Mouse (Mus musculus): ENCODE data around the gene Ppp5c.
A peak's percentile ranks its signal among the peaks of the same experiment; 100 is the strongest.

Ppp5c gene

GRCm38 (mm10) chr7:17054325-17054989, 26.7 kb upstream of the Ppp5c start:
- no peak for DNase-seq (ENCODE audit: low read depth, low spot score)

DNA sequence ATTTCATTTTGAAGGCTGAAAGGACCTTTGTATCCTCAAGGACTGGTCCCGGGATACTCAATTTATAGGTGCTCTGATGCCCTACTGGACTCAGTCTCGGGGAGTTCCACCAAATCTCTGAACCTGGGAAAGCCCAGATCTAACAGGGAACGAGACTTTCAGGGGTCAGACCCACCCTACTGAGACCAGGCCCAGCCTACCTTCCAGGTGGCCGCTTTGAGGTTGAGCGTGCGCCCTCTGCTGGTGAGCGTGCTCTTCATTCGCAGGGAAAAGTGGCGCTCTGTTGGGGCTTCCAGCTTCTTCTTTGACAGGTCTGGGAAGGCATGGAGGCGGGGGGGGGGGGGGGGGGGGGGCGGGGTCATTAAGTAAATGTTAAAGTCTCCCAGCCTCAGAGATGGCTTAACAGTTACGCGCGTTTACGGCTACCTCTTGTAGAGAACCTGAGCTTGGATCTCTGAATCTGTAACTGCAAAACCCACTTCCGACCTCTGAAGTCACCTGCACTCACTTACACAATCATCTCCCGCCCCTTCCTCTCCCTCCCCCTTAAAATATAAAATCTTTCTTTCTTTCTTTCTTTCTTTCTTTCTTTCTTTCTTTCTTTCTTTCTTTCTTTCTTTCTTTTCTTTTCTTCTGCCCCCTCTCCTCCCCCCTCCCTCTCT, 23.3 kb upstream of the Ppp5c start:
- DNase-seq (ENCODE audit: low read depth, low spot score), result no peak

- no peak for DNase-seq (ENCODE audit: low read depth, low spot score)
These were observed 22.8 kb upstream of the Ppp5c start for GRCm38 (mm10) chr7:17050491-17050890.

DNA sequence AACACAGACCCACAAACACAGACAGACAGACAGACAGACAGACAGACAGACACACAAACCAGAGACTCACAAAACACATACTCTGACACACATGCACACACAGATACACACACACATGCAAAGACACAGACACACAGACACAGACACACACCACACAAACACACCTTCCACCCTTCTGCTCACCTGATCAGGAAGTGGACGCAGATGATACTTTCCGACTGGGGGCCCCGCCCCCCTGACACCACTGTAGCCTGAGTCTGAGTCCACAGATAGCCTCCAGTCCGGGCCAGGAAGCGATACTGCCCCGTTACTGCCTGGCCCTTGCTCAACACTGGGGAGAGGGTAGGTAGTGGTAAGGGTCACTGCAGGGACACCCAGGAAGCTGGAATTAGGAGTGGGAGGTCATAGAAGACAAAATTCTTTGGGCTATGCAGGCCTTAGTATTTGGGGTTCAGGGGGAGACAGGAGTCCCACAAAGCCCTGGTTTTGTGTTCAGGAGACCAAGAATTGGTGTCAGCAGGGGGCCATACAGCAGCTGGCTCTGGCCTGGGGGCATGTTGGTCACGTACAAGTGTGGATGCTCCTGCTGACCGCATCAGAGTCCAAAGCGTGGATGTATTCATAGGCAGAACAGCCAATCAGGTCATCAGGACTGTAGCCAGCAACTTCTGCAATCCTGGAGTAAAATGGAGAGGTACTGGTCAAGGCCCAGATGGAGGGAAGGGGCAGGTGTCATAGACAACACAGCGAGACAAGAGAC, 20.9 kb upstream of the Ppp5c start:
- no peak for DNase-seq (ENCODE audit: low read depth, low spot score)

DNA sequence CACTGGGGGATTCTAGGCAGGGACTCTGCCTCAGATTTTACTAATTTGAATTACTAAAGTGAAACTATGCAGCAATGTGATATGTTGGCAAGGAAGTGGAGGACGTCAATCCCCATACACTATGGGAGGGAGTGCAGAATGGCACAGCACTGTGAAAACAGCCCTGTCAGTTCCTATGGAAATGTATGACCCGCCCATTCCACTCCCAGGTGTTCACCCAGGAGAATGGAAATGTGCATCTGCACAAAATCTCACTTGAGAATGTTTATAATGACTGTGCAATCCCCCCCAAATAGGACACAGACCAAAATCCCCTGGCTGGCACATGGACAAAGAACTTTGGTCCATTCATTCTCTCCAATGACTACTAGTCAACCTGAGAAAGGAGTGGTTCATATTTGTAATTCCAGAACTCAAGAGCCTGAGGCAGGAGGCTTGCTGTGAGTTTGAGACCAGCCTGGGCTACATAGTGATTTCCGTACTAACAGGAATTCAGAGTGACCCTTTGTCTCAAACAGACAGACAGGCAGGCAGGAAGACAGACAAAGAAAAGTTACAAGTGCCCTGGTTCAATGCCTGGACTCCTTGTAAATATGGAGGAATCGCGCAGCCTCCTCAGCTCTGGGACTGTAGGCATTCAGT, 19.4 kb upstream of the Ppp5c start:
- no peak for DNase-seq (ENCODE audit: low read depth, low spot score)

DNA sequence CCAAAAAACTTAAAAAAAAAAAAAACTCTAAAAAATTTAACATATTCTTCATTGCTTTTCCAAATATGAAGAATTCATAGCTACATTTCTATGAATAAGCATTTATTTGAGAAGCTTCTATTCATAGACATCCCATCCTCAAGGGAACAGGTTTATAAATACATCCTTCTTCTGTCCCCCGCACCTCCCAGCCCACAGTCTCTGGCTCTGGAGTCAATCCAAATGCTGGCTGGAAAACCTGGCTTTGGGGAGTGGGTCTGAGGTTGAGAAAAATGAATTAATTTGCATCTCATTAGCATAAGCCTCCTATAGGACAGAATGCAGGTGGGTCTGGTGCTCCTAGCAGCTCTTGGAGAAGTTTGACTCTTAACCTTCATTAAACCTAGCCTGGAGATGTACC, 18.0 kb upstream of the Ppp5c start:
- no peak for DNase-seq (ENCODE audit: low read depth, low spot score)

- DNase-seq (ENCODE audit: low read depth, low spot score), result no peak
These were observed 11.6 kb upstream of the Ppp5c start for GRCm38 (mm10) chr7:17039373-17039772.

DNA sequence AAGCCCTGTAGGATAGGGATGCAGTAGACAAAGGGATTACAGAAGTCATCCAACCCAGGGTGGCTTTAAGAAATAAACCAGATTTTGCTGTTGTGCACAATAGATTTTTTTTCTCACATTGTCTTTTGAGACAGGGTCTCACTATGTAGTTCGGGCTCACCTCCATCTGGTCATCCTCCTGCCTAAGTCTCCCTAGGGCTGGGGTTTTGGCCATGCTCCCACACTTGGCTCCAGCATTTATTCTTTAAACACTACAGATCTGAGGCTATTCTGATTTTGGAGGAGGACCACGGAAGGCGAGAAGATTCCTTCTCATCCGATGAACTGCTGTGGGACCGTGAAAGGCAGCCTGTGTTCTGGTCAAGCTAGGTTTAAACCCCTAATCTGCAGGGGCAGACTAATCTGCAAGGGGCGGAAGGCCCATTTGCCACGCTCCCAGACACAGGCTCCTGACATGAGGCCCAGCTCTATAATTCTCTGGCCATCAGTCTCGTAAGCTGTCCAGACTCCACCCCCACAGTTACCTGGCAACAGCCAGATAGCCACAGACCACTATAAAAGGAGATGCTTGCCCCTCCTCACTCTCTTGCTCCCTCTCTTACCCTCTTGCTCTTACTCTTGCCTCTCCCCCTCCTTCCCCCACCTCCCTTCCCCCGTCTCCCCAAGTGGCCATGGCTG, 10.4 kb upstream of the Ppp5c start:
- DNase-seq (ENCODE audit: low read depth, low spot score), result no peak

- DNase-seq (ENCODE audit: low read depth, low spot score), result no peak
These were observed 2.5 kb upstream of the Ppp5c start for GRCm38 (mm10) chr7:17030239-17030638.

GRCm38 (mm10) chr7:17028923-17029322, 1.2 kb upstream of the Ppp5c start:
- DNase-seq (ENCODE audit: low read depth, low spot score), result no peak

GRCm38 (mm10) chr7:17026710-17027587, 775 bp downstream of the Ppp5c start:
- peak; percentile 69 for DNase-seq (ENCODE audit: low read depth, low spot score)

GRCm38 (mm10) chr7:17025896-17026622, 1.7 kb downstream of the Ppp5c start:
- no peak for DNase-seq (ENCODE audit: low read depth, low spot score)

GRCm38 (mm10) chr7:17025505-17025894, 2.2 kb downstream of the Ppp5c start:
- no peak for DNase-seq (ENCODE audit: low read depth, low spot score)

DNA sequence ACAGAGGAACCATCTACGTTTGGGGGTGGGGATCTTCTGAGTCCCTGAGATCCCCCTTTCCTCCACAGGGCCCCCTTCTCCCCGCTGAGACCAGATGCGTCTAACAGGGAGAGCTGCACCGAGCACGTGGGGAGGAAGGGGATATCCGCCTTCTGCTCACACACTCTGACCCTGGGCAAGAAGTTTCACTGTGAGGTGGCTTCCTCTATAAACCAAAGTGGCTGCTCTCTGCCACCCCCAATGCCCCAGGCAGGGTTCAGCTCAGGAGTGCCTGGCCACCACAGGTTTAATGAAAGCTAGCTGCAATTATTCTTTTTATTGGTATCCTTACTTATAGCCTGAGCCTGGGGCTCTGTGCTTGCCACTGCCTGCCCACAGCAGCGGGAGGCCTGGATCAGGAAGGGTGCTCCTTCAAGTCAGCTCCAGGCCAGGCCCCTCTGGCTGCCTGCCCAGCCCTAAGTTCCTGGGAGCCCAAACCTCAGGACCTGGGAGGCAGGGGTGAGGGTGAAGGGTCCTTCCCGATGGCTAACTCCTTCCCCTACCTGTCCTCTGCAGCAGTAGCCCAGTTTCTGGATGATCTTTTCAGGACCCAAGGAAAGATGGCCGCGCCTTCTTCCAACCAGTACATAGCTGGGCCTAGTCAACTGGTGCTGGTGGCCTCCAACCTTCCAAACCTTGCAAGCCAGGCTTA, 2.8 kb downstream of the Ppp5c start:
- no peak for DNase-seq (ENCODE audit: low read depth, low spot score)

GRCm38 (mm10) chr7:17024141-17024540, 3.6 kb downstream of the Ppp5c start:
- DNase-seq (ENCODE audit: low read depth, low spot score), result no peak

DNA sequence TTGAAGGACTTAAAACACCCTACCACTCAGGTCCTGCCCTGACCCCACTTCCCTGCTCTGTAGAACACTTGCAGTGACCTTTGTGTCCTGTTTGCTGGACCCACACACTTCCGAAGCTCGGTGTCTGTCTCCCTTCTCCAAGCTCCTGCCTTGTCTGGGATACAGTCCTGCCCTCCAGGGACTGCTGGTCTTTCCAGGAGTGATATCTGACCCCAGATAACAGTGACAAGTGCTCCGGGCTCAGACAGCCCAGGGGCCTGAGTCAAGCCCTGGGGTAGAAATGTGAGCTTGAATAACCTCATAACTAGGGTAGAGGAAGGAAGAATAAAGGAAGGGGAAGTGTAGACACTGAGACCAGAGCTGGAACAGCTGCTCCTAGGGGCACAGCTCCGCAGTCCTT, 4.0 kb downstream of the Ppp5c start:
- DNase-seq (ENCODE audit: low read depth, low spot score), result no peak

DNA sequence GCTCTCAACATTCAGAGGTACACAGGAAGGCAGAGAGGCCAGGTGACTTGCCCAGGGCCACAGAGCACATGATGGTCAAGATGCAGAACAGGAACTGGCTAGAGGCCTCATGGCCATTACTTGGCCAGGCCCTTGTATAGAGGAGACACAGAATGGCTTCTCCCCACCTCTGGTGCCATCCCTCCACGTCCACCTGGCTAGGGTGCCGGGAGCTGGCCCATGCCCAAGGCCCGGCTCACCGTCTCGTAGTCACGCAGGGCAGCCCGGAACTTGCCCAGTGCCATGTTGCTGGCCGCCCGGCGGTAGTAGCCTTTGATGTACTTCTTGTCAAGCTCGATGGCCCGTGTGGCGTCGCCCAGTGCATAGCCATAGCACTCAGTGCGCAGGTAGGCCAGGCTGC, 5.5 kb downstream of the Ppp5c start:
- no peak for DNase-seq (ENCODE audit: low read depth, low spot score)

GRCm38 (mm10) chr7:17019426-17020166, 8.1 kb downstream of the Ppp5c start:
- no peak for DNase-seq (ENCODE audit: low read depth, low spot score)

GRCm38 (mm10) chr7:17017921-17018320, 9.8 kb downstream of the Ppp5c start:
- DNase-seq (ENCODE audit: low read depth, low spot score), result no peak

Measured in c-Kit-negative CD71-positive TER-119-positive erythroid progenitor cells, embryonic 14.5 days (primary cell).